Mouse (Mus musculus) mouse trophoblast stem cell (cell line): Measurements from ENCODE around the gene Scaf1.

ENCODE experiments used
- in situ Hi-C, 2 experiments: fragments of 300-500 bp; cut with MseI, MboI; formaldehyde crosslinking; loops; 2 replicates in 1 of 2; 3 replicates in 1 of 2; pipeline ENCODE4 v1.15.1; 2025

Scaf1 gene

GRCm38 (mm10) chr7:45015344-45015956 lies 713 bp downstream of the Scaf1 start:
- in situ Hi-C loops: no loop called here

- in situ Hi-C loops: no loop called here
These were observed 2.1 kb downstream of the Scaf1 start for GRCm38 (mm10) chr7:45014096-45014451.

GRCm38 (mm10) chr7:45013366-45014095 lies 2.6 kb downstream of the Scaf1 start:
- in situ Hi-C loops: no loop called here

GRCm38 (mm10) chr7:45012824-45013223 lies 3.3 kb downstream of the Scaf1 start:
- in situ Hi-C loops: no loop called here

- in situ Hi-C loops: no loop called here
These were observed 4.2 kb downstream of the Scaf1 start for GRCm38 (mm10) chr7:45012011-45012410.

GRCm38 (mm10) chr7:45008411-45008810 lies 7.8 kb downstream of the Scaf1 start:
- in situ Hi-C loops: no loop called here

- in situ Hi-C loops: no loop called here
These were observed 8.3 kb downstream of the Scaf1 start for GRCm38 (mm10) chr7:45007846-45008245.

- in situ Hi-C loops: no loop called here
These were observed 9.0 kb downstream of the Scaf1 start for GRCm38 (mm10) chr7:45007141-45007540.

GRCm38 (mm10) chr7:45006503-45006902 lies 9.7 kb downstream of the Scaf1 start:
- in situ Hi-C loops: no loop called here

GRCm38 (mm10) chr7:45005321-45005992 lies 10.7 kb downstream of the Scaf1 start:
- in situ Hi-C loops: no loop called here

GRCm38 (mm10) chr7:45004546-45004945 lies 11.6 kb downstream of the Scaf1 start:
- in situ Hi-C loops: no loop called here

GRCm38 (mm10) chr7:45002440-45002839 lies 13.7 kb downstream of the Scaf1 start:
- in situ Hi-C loops: no loop called here

GRCm38 (mm10) chr7:45000539-45001114 lies 15.5 kb downstream of the Scaf1 start:
- in situ Hi-C loops: no loop called here

- in situ Hi-C loops: no loop called here
These were observed 16.4 kb downstream of the Scaf1 start for GRCm38 (mm10) chr7:44999753-45000152.

- in situ Hi-C loops: no loop called here
These were observed 17.6 kb downstream of the Scaf1 start, which contains the start of gene Bcl2l12 for GRCm38 (mm10) chr7:44998501-44998955. Gene Bcl2l12 (minus strand): TSS chr7:44998712.

GRCm38 (mm10) chr7:44997940-44998428 lies 18.2 kb downstream of the Scaf1 start:
- in situ Hi-C loops: no loop called here

- in situ Hi-C loops: no loop called here
These were observed 18.8 kb downstream of the Scaf1 start, which contains the start of gene Irf3 for GRCm38 (mm10) chr7:44997231-44997939. Gene Irf3 (plus strand): TSS chr7:44997648.

- in situ Hi-C loops: no loop called here
These were observed 19.5 kb downstream of the Scaf1 start for GRCm38 (mm10) chr7:44996672-44997071.

- in situ Hi-C loops: no loop called here
These were observed 29.1 kb downstream of the Scaf1 start for GRCm38 (mm10) chr7:44986879-44987718.

GRCm38 (mm10) chr7:44986192-44986878 lies 29.8 kb downstream of the Scaf1 start, which contains the start of gene Prmt1:
Gene Prmt1 (minus strand): TSS chr7:44986568.
- in situ Hi-C loops: no loop called here
